Mouse (Mus musculus): Measurements from ENCODE around the gene Bmp6.

- no peak for TF ChIP-seq CTCF (IDR thresholded peaks at IDR 0.05; ENCODE audit: insufficient read depth, low read length)
- no peak for TF ChIP-seq POLR2A (IDR thresholded peaks at IDR 0.05; ENCODE audit: borderline replicate concordance, extremely low read depth, low read depth, low read length)
Observed at GRCm38 (mm10) chr13:38377355-38377754, 32.4 kb downstream of the Bmp6 start.
